Mouse (Mus musculus) macrophage (primary cell): Measurements from ENCODE around the gene Olfr159. TPM values are rescaled to one million over a fixed set of nuclear protein-coding genes. Genes with fewer than 3 reads are reported as not detected.

Source experiments
- H3K27ac ChIP-seq: fragments of 350-480 bp; formaldehyde crosslinking; 2 replicates; pipeline ENCODE4 v1.9.0; 2021
- H3K36me3 ChIP-seq: fragments of 350-480 bp; formaldehyde crosslinking; 2 replicates; pipeline ENCODE4 v1.9.0; 2021; ENCODE audit errors: inconsistent target
- H3K4me3 ChIP-seq: fragments of 350-480 bp; formaldehyde crosslinking; 2 replicates; pipeline ENCODE4 v1.9.0; 2021; ENCODE audit errors: inconsistent target
- H3K79me2 ChIP-seq: fragments of 350-480 bp; formaldehyde crosslinking; 2 replicates; pipeline ENCODE4 v1.9.0; 2021; ENCODE audit errors: inconsistent target
- WGBS: methylation state at CpG from one replicate; pipeline ENCODE4 v1.1.7; 2026; ENCODE audit warnings: inconsistent platforms; ENCODE audit not compliant: missing documents; 5-methylcytosine and 5-hydroxymethylcytosine counted together
- polyA plus RNA-seq: library from polyadenylated mRNA; stranded (reverse); fragments of 250-400 nt; gene quantifications from 3 replicates; pipeline ENCODE4 v1.2.4, GENCODE M21; 2018; ENCODE audit warnings: inconsistent platforms

The Olfr159 gene
- polyA plus RNA-seq, 1 experiment from 2014 or later: not detected

DNA sequence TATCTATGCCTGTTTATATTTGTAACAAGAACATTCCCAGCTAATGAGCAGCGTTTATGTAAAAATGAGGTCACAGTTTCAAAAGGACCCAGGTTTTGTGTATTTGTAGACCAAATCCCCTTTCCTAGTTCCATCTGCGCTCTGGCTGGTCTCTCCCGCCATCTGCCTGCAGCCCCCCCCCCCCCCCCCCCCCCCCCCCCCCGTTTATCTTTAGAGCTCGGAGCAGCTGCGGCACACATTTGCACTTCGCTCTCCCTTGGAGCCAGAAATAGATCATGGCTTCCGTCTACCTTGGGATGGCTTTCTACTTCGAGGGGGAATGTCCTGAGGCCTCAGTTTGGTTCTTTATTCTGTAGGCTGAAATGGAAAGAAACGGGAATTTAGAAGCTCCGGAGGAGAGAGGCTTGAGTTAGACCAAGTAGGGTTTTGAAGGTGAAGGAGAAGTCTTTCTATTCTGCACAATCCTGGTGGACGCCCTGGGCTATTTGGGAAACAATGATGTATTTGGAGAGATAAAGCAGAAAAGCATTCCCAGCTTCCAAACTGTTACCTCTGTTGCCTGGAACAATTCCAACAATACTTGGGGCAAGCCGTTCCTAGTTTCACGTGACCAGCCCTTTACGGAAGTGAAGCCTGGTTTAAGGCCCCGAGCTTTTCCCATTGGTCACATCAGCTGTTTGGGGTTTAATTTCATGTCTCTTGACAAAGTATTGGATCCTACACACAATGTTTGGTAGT lies 50.1 kb downstream of the Olfr159 start:
- H3K79me2 ChIP-seq: no peaks in the 10 kb centered on the region
- H3K36me3 ChIP-seq: no peaks in the 10 kb centered on the region
- no peak overlapping the region for H3K27ac ChIP-seq
- 76% methylated on average over 11 of the region's 16 CpGs for WGBS
- H3K4me3 ChIP-seq: no peak overlapping the region

Other genes with a start within 250 kb of the Olfr159 start
- gene Tpm2, start 247.2 kb downstream of the Olfr159 start, polyA plus RNA-seq: 0.17 to 0.46 TPM in 2 of 3 replicates, not detected in the other
- gene Creb3, start 208.7 kb downstream of the Olfr159 start, polyA plus RNA-seq: 33.3 to 58.6 TPM (median 47.6 TPM) in 3 replicates
- gene Tln1, start 208.3 kb downstream of the Olfr159 start, polyA plus RNA-seq: 179 to 305 TPM (median 276 TPM) in 3 replicates
- 17.6 to 45.0 TPM (median 21.9 TPM) in 3 replicates for gene Rgp1, start 192.3 kb downstream of the Olfr159 start, polyA plus RNA-seq
- 5.4 to 9.2 TPM (median 8.6 TPM) in 3 replicates for gene Gba2, start 192.1 kb downstream of the Olfr159 start, polyA plus RNA-seq
- not detected in 3 replicates for gene Msmp, start 186.5 kb downstream of the Olfr159 start, polyA plus RNA-seq
- gene Npr2, start 139.1 kb downstream of the Olfr159 start, polyA plus RNA-seq: not detected in 3 replicates
- not detected in 3 replicates for gene Spag8, start 117.4 kb downstream of the Olfr159 start, polyA plus RNA-seq
- 11.4 to 34.2 TPM (median 26.9 TPM) in 3 replicates for gene Hint2, start 114.5 kb downstream of the Olfr159 start, polyA plus RNA-seq
- 0.80 to 1.5 TPM (median 1.1 TPM) in 3 replicates for gene Tmem8b, start 102.0 kb downstream of the Olfr159 start, polyA plus RNA-seq
- 0.53 to 4.6 TPM (median 0.59 TPM) in 3 replicates for gene Fam221b, start 101.9 kb downstream of the Olfr159 start, polyA plus RNA-seq
- not detected in 3 replicates for gene Olfr70, start 70.2 kb downstream of the Olfr159 start, polyA plus RNA-seq
- not detected in 3 replicates for gene Olfr71, start 60.8 kb downstream of the Olfr159 start, polyA plus RNA-seq
- gene Hrct1, start 43.8 kb downstream of the Olfr159 start, polyA plus RNA-seq: not detected in 3 replicates
- gene Spaar, start 41.0 kb downstream of the Olfr159 start, polyA plus RNA-seq: not detected in 3 replicates
- not detected in 3 replicates for gene Olfr156, start 52.9 kb upstream of the Olfr159 start, polyA plus RNA-seq
- not detected in 3 replicates for gene Olfr157, start 69.2 kb upstream of the Olfr159 start, polyA plus RNA-seq
- not detected in 3 replicates for gene Olfr155, start 80.6 kb upstream of the Olfr159 start, polyA plus RNA-seq
- 0.12 to 0.38 TPM (median 0.34 TPM) in 3 replicates for gene Reck, start 104.5 kb upstream of the Olfr159 start, polyA plus RNA-seq
- gene Glipr2, start 186.4 kb upstream of the Olfr159 start, polyA plus RNA-seq: 1.7 to 2.7 TPM (median 2.0 TPM) in 3 replicates
- not detected in 3 replicates for gene Ccin, start 212.5 kb upstream of the Olfr159 start, polyA plus RNA-seq
- gene Clta, start 233.4 kb upstream of the Olfr159 start, polyA plus RNA-seq: 719 to 1,119 TPM (median 1,119 TPM) in 3 replicates